Mouse (Mus musculus): Measurements from ENCODE around the gene Ctss. TPM values are rescaled to one million over a fixed set of nuclear protein-coding genes. Genes with fewer than 3 reads are reported as not detected.

Gene Ctss
- polyA plus RNA-seq, 1 experiment, result 0.02 TPM

DNA sequence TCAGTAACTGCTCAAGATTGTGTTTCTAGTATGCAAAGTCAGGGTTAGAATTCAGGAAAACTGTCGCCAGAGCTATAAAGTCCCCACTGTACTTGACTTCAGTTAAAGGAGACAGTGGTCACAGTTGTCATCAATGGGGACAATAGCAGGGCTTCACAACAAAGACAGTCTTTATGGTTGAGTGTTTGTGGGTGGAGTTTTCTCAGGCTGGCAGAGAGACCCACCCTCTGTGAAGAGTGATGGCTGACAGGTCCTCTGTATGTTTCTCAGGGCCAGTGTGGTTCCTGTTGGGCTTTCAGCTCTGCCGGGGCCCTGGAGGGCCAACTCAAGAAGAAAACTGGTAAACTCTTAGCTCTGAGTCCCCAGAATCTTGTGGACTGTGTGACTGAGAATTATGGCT is 24.3 kb upstream of the Ctss start:
- Histone ChIP-seq H3K27me3 (ENCODE audit: control insufficient read depth, insufficient read depth, insufficient read length) (no peaks in the 10 kb centered on the region), H3K79me2 (ENCODE audit: control insufficient read depth, insufficient read depth) (no peaks in the 10 kb centered on the region), H3ac (ENCODE audit: control insufficient read depth, insufficient read length) (no peak overlapping the region), H3K4me3 (no peak overlapping the region), H3K4me2 (ENCODE audit: low read depth) (no peak overlapping the region), H3K36me3 (ENCODE audit: control insufficient read depth, insufficient read depth) (no peaks in the 10 kb centered on the region)
- TF ChIP-seq MYOG (IDR thresholded peaks at IDR 0.05; ENCODE audit: control insufficient read depth in 1 of 3, insufficient read depth in 1 of 3, insufficient read length in 2 of 3, low read depth in 2 of 3), result no peak

- no peak overlapping the region for H3K4me3 ChIP-seq
- H3ac ChIP-seq (ENCODE audit: control insufficient read depth, insufficient read length), result no peak overlapping the region
- no peak for TF ChIP-seq REST (IDR thresholded peaks at IDR 0.05; ENCODE audit: insufficient read depth, insufficient read length)
- TF ChIP-seq POLR2AphosphoS2 (IDR thresholded peaks at IDR 0.05; ENCODE audit: insufficient read length, low read depth), result no peak
- no peak for TF ChIP-seq CEBPB (IDR thresholded peaks at IDR 0.05; ENCODE audit: insufficient read depth, poor library complexity, severe bottlenecking)
- TF ChIP-seq SRF (IDR thresholded peaks at IDR 0.05; ENCODE audit: control insufficient read depth, insufficient read length, low read depth), result no peak
- TF ChIP-seq TCF3 (IDR thresholded peaks at IDR 0.05; ENCODE audit: insufficient read length, low read depth), result no peak
- TF ChIP-seq USF1 (IDR thresholded peaks at IDR 0.05; ENCODE audit: low read depth), result no peak
- TF ChIP-seq MYOD1 (IDR thresholded peaks at IDR 0.05; ENCODE audit: control insufficient read depth in 1 of 3, insufficient read length in 2 of 3, low read depth in 2 of 3), result no peak
- TF ChIP-seq MAX (IDR thresholded peaks at IDR 0.05; ENCODE audit: low read depth), result no peak
- TF ChIP-seq TCF12 (IDR thresholded peaks at IDR 0.05; ENCODE audit: insufficient read depth, poor library complexity, severe bottlenecking), result no peak
- TF ChIP-seq E2F4 (IDR thresholded peaks at IDR 0.05; ENCODE audit: insufficient read depth), result no peak
- TF ChIP-seq POLR2A (IDR thresholded peaks at IDR 0.05; ENCODE audit: insufficient read length, low read depth), result no peak
- TF ChIP-seq MYOG (IDR thresholded peaks at IDR 0.05; ENCODE audit: control insufficient read depth in 1 of 3, insufficient read depth in 1 of 3, insufficient read length in 2 of 3, low read depth in 2 of 3), result no peak
- H3K4me2 ChIP-seq (ENCODE audit: low read depth), result no peak overlapping the region
- H3K36me3 ChIP-seq (ENCODE audit: control insufficient read depth, insufficient read depth), result no peaks in the 10 kb centered on the region
- no peaks in the 10 kb centered on the region for H3K27me3 ChIP-seq (ENCODE audit: control insufficient read depth, insufficient read depth, insufficient read length)
- no peaks in the 10 kb centered on the region for H3K79me2 ChIP-seq (ENCODE audit: control insufficient read depth, insufficient read depth)
Measured at GRCm38 (mm10) chr3:95509348-95509747, 17.2 kb upstream of the Ctss start.

GRCm38 (mm10) chr3:95511611-95512180 is 14.9 kb upstream of the Ctss start:
- no peaks in the 10 kb centered on the region for H3K27me3 ChIP-seq (ENCODE audit: control insufficient read depth, insufficient read depth, insufficient read length)
- H3K4me2 ChIP-seq (ENCODE audit: low read depth), result no peak overlapping the region
- TF ChIP-seq MAX (IDR thresholded peaks at IDR 0.05; ENCODE audit: low read depth) (no peak), TCF12 (IDR thresholded peaks at IDR 0.05; ENCODE audit: insufficient read depth, poor library complexity, severe bottlenecking) (no peak), SRF (IDR thresholded peaks at IDR 0.05; ENCODE audit: control insufficient read depth, insufficient read length, low read depth) (no peak), REST (IDR thresholded peaks at IDR 0.05; ENCODE audit: insufficient read depth, insufficient read length) (no peak), E2F4 (IDR thresholded peaks at IDR 0.05; ENCODE audit: insufficient read depth) (no peak)
- H3ac ChIP-seq (ENCODE audit: control insufficient read depth, insufficient read length), result no peak overlapping the region
- no peaks in the 10 kb centered on the region for H3K79me2 ChIP-seq (ENCODE audit: control insufficient read depth, insufficient read depth)
- no peaks in the 10 kb centered on the region for H3K36me3 ChIP-seq (ENCODE audit: control insufficient read depth, insufficient read depth)
- no peak overlapping the region for H3K4me3 ChIP-seq

DNA sequence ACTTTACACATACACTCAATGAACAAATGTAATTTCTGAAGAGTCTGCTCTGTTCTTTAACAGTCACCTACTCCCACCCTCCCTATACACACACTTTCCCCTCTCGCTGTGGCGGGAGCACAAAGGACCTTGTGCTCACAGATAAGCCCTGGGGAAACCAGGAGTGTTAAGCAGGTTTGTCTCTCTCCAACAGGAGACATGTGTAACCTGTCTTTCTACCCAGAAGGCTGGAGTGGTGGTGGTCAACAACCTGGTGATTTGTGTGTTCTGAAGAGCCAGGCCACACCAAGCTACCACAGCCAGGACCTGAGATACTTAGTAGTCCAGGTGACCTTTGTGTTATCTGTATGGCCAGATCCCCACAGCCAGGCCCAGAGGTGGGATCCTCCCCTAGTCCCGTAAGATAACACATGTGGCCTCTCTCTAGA is 10.0 kb upstream of the Ctss start:
- Histone ChIP-seq H3ac (ENCODE audit: control insufficient read depth, insufficient read length) (no peak overlapping the region), H3K36me3 (ENCODE audit: control insufficient read depth, insufficient read depth) (no peaks in the 10 kb centered on the region), H3K4me2 (ENCODE audit: low read depth) (no peak overlapping the region), H3K27me3 (ENCODE audit: control insufficient read depth, insufficient read depth, insufficient read length) (no peaks in the 10 kb centered on the region), H3K79me2 (ENCODE audit: control insufficient read depth, insufficient read depth) (no peaks in the 10 kb centered on the region), H3K4me3 (no peak overlapping the region)
- TF ChIP-seq USF1 (IDR thresholded peaks at IDR 0.05; ENCODE audit: low read depth), result no peak
- TF ChIP-seq POLR2AphosphoS2 (IDR thresholded peaks at IDR 0.05; ENCODE audit: insufficient read length, low read depth), result no peak
- no peak for TF ChIP-seq POLR2A (IDR thresholded peaks at IDR 0.05; ENCODE audit: insufficient read length, low read depth)
- TF ChIP-seq REST (IDR thresholded peaks at IDR 0.05; ENCODE audit: insufficient read depth, insufficient read length), result no peak
- TF ChIP-seq CEBPB (IDR thresholded peaks at IDR 0.05; ENCODE audit: insufficient read depth, poor library complexity, severe bottlenecking), result no peak
- no peak for TF ChIP-seq TCF3 (IDR thresholded peaks at IDR 0.05; ENCODE audit: insufficient read length, low read depth)
- no peak for TF ChIP-seq MYOD1 (IDR thresholded peaks at IDR 0.05; ENCODE audit: control insufficient read depth in 1 of 3, insufficient read length in 2 of 3, low read depth in 2 of 3)

DNA sequence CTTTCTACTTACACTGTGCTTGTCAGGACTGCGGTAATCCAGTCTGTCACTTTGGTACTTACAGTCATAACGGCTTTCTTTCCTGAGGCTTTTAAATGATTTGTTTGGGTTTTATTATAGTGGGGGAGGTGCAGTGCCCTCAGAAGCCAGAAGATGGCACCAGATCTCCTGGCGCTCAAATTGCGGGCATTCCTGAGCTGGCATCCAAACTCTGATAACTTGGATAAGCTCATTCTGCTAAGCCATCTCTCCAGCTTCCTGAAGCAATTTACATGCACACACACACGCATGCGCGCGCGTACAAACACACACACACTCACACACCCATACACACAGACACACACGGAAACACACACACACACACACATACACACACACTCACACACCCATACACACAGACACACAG is 9.1 kb upstream of the Ctss start:
- TF ChIP-seq USF1 (IDR thresholded peaks at IDR 0.05; ENCODE audit: low read depth) (no peak), TCF3 (IDR thresholded peaks at IDR 0.05; ENCODE audit: insufficient read length, low read depth) (no peak), REST (IDR thresholded peaks at IDR 0.05; ENCODE audit: insufficient read depth, insufficient read length) (no peak), SRF (IDR thresholded peaks at IDR 0.05; ENCODE audit: control insufficient read depth, insufficient read length, low read depth) (no peak), TCF12 (IDR thresholded peaks at IDR 0.05; ENCODE audit: insufficient read depth, poor library complexity, severe bottlenecking) (no peak), MAX (IDR thresholded peaks at IDR 0.05; ENCODE audit: low read depth) (no peak), POLR2A (IDR thresholded peaks at IDR 0.05; ENCODE audit: insufficient read length, low read depth) (no peak), E2F4 (IDR thresholded peaks at IDR 0.05; ENCODE audit: insufficient read depth) (no peak)
- no peaks in the 10 kb centered on the region for H3K27me3 ChIP-seq (ENCODE audit: control insufficient read depth, insufficient read depth, insufficient read length)
- H3ac ChIP-seq (ENCODE audit: control insufficient read depth, insufficient read length), result no peak overlapping the region
- H3K4me2 ChIP-seq (ENCODE audit: low read depth), result peak overlapping the region; percentile 16
- no peaks in the 10 kb centered on the region for H3K79me2 ChIP-seq (ENCODE audit: control insufficient read depth, insufficient read depth)
- no peaks in the 10 kb centered on the region for H3K36me3 ChIP-seq (ENCODE audit: control insufficient read depth, insufficient read depth)
- H3K4me3 ChIP-seq, result no peak overlapping the region
